Mouse (Mus musculus) lung, adult 10 weeks (tissue): Measurements from ENCODE around the gene Mlf2. TPM values are rescaled to one million over a fixed set of nuclear protein-coding genes. Genes with fewer than 3 reads are reported as not detected.

Experiments used
- polyA plus RNA-seq: library from polyadenylated mRNA; stranded (reverse); fragments of 350-450 nt; fragmentation: Illumina TruSeq; extraction: RNeasy Lipid Tissue Mini Kit (QIAGEN cat#74804); gene quantifications from one replicate; pipeline ENCODE4 v1.2.3, GENCODE M21; 2014; ENCODE audit warnings: low read depth, low replicate concordance; ENCODE audit not compliant: insufficient read depth

The Mlf2 gene
- polyA plus RNA-seq, result 166 TPM

DNA sequence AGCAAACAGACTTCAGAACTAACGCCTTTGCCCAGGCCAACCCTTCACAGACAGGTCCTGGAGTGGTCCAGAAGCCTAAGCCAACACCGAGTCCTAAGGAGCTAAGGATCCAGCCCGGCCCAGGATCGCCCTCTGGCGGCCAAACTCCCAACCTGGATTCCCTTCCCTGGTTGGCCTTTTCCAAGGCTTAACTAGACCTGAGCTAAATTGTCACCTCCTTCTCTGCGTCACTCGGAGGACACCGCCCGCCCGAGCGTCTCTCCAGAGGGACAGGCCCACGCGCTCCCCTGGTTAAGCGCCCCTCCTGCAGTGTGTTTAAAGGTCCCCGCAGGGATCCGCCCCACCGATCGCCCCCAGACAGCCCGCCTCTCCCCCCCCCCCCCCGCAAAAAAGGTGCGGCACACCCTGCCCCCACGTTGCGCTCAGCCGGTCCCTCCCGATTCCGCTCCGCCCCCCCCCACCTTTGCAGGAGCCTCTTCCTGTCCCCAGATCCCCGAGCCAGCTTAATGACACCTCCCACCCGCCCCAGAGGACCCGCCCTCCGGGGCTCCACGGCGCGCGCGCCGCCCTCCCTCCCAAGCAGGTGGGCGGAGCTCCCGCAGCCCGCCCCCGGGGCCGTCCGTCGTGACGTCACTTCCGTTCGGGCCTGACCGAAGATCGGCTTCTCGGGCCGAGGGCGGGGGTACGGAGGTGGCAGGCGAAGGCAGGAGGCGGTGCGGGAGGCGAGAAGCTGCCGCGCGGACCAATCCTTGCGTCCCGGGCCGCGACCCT is at the start of gene Mlf2:
TSS of gene Mlf2 (plus strand) at position 633 of the 771 bp plus-strand sequence.

DNA sequence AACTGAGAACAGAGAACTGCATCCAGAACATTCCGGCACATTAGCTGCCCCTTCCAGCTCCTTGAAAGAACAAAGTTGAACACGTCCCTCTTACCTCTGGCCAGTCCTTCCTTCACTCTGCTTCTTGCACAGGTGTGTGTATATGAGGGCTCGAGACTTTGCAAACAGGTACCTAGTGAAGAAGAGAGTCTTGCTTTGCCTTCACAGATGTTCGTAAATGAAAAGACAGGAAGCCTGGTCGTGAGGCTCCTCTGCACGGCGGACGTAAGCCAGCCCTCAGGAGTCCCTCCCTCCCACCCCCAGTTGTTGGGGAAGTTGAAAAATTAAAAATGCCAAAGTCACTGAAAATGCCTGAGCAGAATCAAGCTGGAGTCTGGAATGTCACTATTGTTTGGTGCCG is 43.2 kb upstream of the Mlf2 start, which contains the start of gene Cd4:
TSS of gene Cd4 (minus strand) at position 236 of the 400 bp plus-strand sequence.

DNA sequence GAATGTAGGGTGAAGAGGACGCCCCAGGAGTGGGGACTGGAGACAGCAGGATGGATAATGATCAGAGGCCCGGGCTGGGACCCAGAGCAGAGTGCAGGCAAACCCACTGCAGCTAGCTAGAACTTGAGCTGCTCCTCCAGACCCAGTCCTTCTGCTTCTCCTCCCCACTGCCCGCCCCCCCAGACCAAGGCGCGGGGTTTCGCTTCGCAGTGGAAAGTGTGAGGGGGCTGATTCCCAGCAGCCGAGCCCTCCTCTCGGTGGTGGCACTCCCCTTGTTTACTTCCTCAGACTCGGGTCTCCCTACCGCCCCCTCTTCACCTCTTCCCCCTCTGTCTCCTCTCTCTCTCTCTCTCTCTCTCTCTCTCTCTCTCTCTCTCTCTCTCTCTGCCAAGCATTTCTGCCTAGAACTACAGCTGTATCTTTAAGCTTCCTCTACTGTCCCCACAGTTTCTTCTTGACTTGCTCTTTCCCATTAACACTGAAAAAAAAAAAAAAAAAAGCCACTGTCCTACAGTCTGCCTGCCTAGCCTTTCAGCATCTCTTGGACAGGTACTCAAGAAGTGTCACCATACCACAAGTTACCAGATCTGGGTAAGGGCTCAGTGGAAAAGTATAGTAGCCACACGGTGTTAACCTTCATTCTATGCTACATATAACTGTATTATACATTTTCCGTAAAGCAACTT is 19.5 kb upstream of the Mlf2 start, which contains the start of gene Lag3:
TSS of gene Lag3 (minus strand) at position 173 of the 686 bp plus-strand sequence.

DNA sequence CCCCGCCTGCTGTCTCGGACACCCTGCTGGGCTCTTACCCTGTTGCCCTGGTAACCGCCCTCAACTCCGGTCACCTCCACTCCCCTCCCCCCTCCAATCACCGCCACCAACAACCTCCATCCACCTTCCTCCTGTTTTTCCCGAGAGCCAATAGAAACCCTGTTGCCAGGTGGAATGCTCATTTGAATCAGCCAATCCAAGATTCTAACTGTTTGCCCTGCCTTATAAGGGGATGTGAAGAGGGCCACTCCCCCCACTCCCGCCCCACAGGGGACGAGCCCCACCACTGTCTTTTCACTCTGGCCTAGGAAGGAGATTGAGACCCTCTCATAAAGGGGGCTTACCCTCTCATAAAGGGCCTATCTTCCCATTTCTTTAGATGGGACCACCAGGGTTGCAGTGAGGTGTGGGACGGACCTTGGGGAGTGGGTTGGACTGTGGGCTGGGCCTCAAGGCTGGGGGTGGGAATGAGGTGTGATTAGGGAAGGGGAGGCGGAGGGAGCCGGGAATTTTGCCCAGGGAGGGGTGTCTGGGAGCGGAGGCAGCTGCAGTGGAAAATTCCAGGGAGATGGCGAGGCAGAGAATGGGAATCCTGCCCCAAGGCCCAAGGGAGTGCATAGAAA is 11.4 kb upstream of the Mlf2 start, which contains the start of gene Ptms:
TSS of gene Ptms (minus strand) at position 409 of the 623 bp plus-strand sequence.

DNA sequence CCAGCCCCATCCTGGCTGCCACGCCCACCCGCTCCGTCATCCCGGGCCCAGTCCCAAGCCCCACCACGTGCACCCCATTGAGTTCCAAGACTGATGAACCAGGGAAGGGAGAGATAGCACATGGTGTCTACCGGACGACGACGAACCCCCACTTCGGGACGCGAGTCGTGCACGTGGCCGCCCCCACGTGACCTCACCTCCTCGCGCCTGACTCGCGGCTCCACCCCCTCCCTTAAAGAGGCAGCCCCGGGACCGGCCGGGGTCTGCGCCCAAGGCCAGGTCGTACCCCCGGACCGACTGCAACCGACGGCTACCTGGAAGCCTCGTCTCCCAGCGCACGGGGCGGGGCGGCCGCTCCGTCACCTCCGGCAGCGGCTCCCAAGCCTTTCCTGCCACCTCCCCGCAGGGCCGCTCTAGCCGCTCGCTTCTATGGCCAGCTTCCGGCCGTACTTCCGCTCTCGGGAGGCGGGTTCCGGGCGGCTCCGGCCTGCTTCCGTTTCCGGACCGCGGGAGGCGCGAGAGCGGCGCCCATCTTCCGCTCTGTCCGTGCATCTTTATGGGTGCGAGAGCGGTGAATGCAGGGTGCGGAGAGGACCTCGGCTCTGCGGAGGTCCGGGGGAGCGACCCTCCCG is 34.0 kb downstream of the Mlf2 start, which contains the start of gene Cops7a:
TSS of gene Cops7a (minus strand) at position 451 of the 632 bp plus-strand sequence.

Other genes starting within 250 kb of the Mlf2 start
- gene Emg1, start 219.2 kb upstream of the Mlf2 start, polyA plus RNA-seq, result 102 TPM
- 92.0 TPM for gene Phb2, start 219.1 kb upstream of the Mlf2 start, polyA plus RNA-seq
- 42.2 TPM for gene Ptpn6, start 192.7 kb upstream of the Mlf2 start, polyA plus RNA-seq
- 242 TPM for gene Grcc10, start 190.0 kb upstream of the Mlf2 start, polyA plus RNA-seq
- not detected for gene Gm45234, start 175.4 kb upstream of the Mlf2 start, polyA plus RNA-seq
- gene Atn1, start 174.9 kb upstream of the Mlf2 start, polyA plus RNA-seq, result 13.2 TPM
- 1.5 TPM for gene Eno2, start 161.7 kb upstream of the Mlf2 start, polyA plus RNA-seq
- gene Lrrc23, start 151.7 kb upstream of the Mlf2 start, polyA plus RNA-seq, result 33.3 TPM
- 15.0 TPM for gene Spsb2, start 122.7 kb upstream of the Mlf2 start, polyA plus RNA-seq
- gene Tpi1, start 117.1 kb upstream of the Mlf2 start, polyA plus RNA-seq, result 125 TPM
- 35.8 TPM for gene Usp5, start 101.9 kb upstream of the Mlf2 start, polyA plus RNA-seq
- 2.7 TPM for gene Cdca3, start 101.8 kb upstream of the Mlf2 start, polyA plus RNA-seq
- not detected for gene Gnb3, start 91.1 kb upstream of the Mlf2 start, polyA plus RNA-seq
- gene P3h3, start 73.6 kb upstream of the Mlf2 start, polyA plus RNA-seq, result 16.9 TPM
- gene Gpr162, start 67.4 kb upstream of the Mlf2 start, polyA plus RNA-seq, result 0.08 TPM
- 2.3 TPM for gene Cd4, start 43.2 kb upstream of the Mlf2 start, polyA plus RNA-seq
- gene Lag3, start 19.7 kb upstream of the Mlf2 start, polyA plus RNA-seq, result 1.4 TPM
- 863 TPM for gene Ptms, start 11.3 kb upstream of the Mlf2 start, polyA plus RNA-seq
- 66.9 TPM for gene Cops7a, start 34.2 kb downstream of the Mlf2 start, polyA plus RNA-seq
- gene Pianp, start 65.3 kb downstream of the Mlf2 start, polyA plus RNA-seq, result 0.85 TPM
- 14.9 TPM for gene Zfp384, start 77.8 kb downstream of the Mlf2 start, polyA plus RNA-seq
- 48.9 TPM for gene Ing4, start 108.4 kb downstream of the Mlf2 start, polyA plus RNA-seq
- 5.7 TPM for gene Acrbp, start 118.3 kb downstream of the Mlf2 start, polyA plus RNA-seq
- 0.61 TPM for gene Lpar5, start 136.5 kb downstream of the Mlf2 start, polyA plus RNA-seq
- gene Chd4, start 164.6 kb downstream of the Mlf2 start, polyA plus RNA-seq, result 28.2 TPM
- 11.0 TPM for gene Nop2, start 200.5 kb downstream of the Mlf2 start, polyA plus RNA-seq
- 8.6 TPM for gene Iffo1, start 213.9 kb downstream of the Mlf2 start, polyA plus RNA-seq
- 405 TPM for gene Gapdh, start 235.1 kb downstream of the Mlf2 start, polyA plus RNA-seq